Mouse (Mus musculus) lung, postnatal 0 days (tissue): Measurements from ENCODE around the gene Ptpn1. TPM values are rescaled to one million over a fixed set of nuclear protein-coding genes. Genes with fewer than 3 reads are reported as not detected.

Experiments used
- ATAC-seq: fragments of 200-750 bp; cut with Nextera tagmentation; 2 replicates; pipeline ENCODE4 v1.8.0; 2017; ENCODE audit warnings: moderate library complexity
- DNase-seq: peaks from one replicate; pipeline ENCODE4 v3.0.0-alpha.2; 2016; ENCODE audit warnings: low spot score
- H3K27ac ChIP-seq: fragments of 300-500 bp; sonication (generic); 2 replicates; pipeline ENCODE4 v1.5.1; 2014; ENCODE audit warnings: antibody characterized with exemption, mild to moderate bottlenecking, low read length, mixed read lengths
- H3K27me3 ChIP-seq: fragments of 300-500 bp; sonication (generic); replicated peaks from 2 replicates; pipeline ENCODE4 v1.6.1; 2014; ENCODE audit warnings: low read length, mixed read lengths; ENCODE audit not compliant: insufficient read depth
- H3K36me3 ChIP-seq: fragments of 300-500 bp; sonication (generic); 2 replicates; pipeline ENCODE4 v1.6.1; 2014; ENCODE audit warnings: low read length, mixed read lengths; ENCODE audit not compliant: insufficient read depth
- H3K4me1 ChIP-seq: fragments of 300-500 bp; sonication (generic); 2 replicates; pipeline ENCODE4 v1.6.1; 2014; ENCODE audit warnings: antibody characterized with exemption, low read depth, low read length, mixed read lengths; ENCODE audit not compliant: insufficient read depth
- H3K4me2 ChIP-seq: fragments of 300-500 bp; sonication (generic); replicated peaks from 2 replicates; pipeline ENCODE4 v1.6.1; 2014; ENCODE audit warnings: low read depth, mild to moderate bottlenecking, low read length, moderate library complexity, mixed read lengths
- H3K4me3 ChIP-seq: fragments of 300-500 bp; sonication (generic); 2 replicates; pipeline ENCODE4 v1.5.1; 2014; ENCODE audit warnings: low read depth, low read length
- H3K9ac ChIP-seq: fragments of 300-500 bp; sonication (generic); replicated peaks from 2 replicates; pipeline ENCODE4 v1.6.1; 2014; ENCODE audit warnings: low read depth, mild to moderate bottlenecking
- H3K9me3 ChIP-seq: fragments of 300-500 bp; sonication (generic); 2 replicates; pipeline ENCODE4 v1.6.1; 2016; ENCODE audit warnings: low read length, mixed read lengths
- CTCF ChIP-seq: IDR thresholded peaks from 2 replicates; pipeline ENCODE4 v1.5.1; 2016; ENCODE audit warnings: antibody characterized with exemption, mild to moderate bottlenecking
- EP300 ChIP-seq: IDR thresholded peaks from 2 replicates; pipeline ENCODE4 v1.6.1; 2016; ENCODE audit warnings: antibody characterized with exemption, mild to moderate bottlenecking, control low read depth
- WGBS: fragments of 180-500 bp; shearing (Covaris S2); extraction: QIAGEN DNeasy Blood & Tissue Kit; methylation state at CpG from one replicate; pipeline ENCODE4 v1.1.7; 2014; 5-methylcytosine and 5-hydroxymethylcytosine counted together
- polyA plus RNA-seq: library from polyadenylated mRNA; unstranded; fragments of >200 nt; fragmentation: Nextera tagmentation; extraction: Ambion mirVana; gene quantifications from 2 replicates; pipeline ENCODE4 v1.2.1, GENCODE M21; 2015

Gene Ptpn1
- polyA plus RNA-seq, 1 experiment from 2014 or later, result 81.2 TPM

DNA sequence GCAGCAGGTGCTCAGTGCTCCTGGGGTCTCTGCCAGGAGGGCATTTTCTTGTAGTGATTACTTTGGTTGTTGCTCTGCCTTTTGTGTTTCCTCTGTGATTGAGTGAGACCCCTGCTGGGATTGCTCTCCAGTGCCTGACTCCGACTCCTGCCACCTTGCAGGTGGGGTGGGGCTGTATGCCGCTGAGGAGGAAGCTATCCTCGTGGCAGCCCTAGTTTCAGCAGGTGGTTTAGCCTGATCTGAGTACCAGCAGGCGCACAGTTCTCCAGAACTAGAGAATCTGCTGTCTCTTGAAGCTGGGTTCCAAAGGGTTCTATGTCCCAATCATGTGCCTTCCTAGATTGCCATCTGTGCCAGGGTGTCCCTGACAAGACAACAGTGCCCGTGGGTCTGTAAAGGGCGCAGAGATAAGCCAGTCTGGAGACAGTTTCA, 9.9 kb downstream of the Ptpn1 start:
- no peak for ATAC-seq
- H3K4me3 ChIP-seq, result no peak overlapping the region

DNA sequence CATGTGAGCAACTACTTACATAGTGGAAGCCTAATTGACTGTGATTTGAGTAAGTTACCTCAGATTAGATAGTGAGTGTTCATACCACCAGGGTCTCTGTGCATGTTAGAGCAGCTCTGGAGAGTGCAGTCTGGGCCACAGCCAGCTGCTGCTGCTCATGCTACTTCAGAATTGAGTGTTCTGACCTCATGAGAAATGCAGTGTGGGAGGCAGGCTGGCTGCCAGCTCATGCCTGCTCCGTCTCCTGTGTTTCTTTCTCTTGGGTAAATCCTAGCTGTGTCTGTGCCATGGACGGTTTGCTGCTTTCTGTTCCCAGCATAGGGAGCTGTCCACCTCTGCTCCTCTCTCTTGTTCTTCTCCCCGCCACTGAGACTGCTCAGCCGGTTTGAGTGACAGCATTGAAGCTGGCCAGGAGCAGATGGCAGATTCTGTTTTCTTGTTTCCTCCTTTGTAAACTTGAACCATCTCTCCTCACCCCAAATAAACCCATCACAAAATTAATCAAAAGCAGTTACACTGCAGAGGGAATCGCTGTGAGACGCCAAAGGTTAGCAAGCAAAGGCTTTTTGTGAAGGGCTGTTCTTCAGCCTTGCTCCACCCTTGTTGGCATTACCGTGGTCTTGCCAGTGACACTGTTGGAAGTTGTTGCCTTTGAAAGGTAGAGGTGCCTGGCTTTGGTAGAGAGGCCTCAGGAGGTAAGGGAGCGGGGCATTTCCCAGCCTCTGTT, 10.5 kb downstream of the Ptpn1 start:
- Histone ChIP-seq H3K9ac (peak overlapping the region; percentile 8; the same call in 1 of the 2 replicates), H3K36me3 (no peaks in the 10 kb centered on the region; the same call in 1 of the 2 replicates), H3K4me1 (peaks cover 64% of the 10 kb centered on the region), H3K4me3 (no peak overlapping the region), H3K4me2 (peak overlapping the region; percentile 39), H3K27me3 (no peaks in the 10 kb centered on the region), H3K9me3 (no peaks in the 10 kb centered on the region), H3K27ac (peak overlapping the region; percentile 92)
- DNase-seq, result peak; percentile 90
- 0 out of 2 replicates have a peak, but pooled peaks have one; percentile 7 for TF ChIP-seq CTCF
- TF ChIP-seq EP300, result 0 out of 2 replicates have a peak, but pooled peaks have one; percentile 44
- WGBS, result 11% methylated on average over 8 of the region's 8 CpGs
- peak; percentile 82 for ATAC-seq

More for the DNA sequence above, 9.9 kb downstream of the Ptpn1 start:
- H3K4me1 ChIP-seq, result peaks cover 64% of the 10 kb centered on the region
- no peak for DNase-seq
- no peaks in the 10 kb centered on the region; the same call in 1 of the 2 replicates for H3K36me3 ChIP-seq
- H3K27ac ChIP-seq, result peak overlapping the region; percentile 92
- TF ChIP-seq EP300, result no peak
- TF ChIP-seq CTCF, result no peak
- H3K27me3 ChIP-seq, result no peaks in the 10 kb centered on the region
- H3K4me2 ChIP-seq, result 0 out of 2 replicates have a peak overlapping the region, but pooled peaks have one; percentile 11
- H3K9ac ChIP-seq, result no peak overlapping the region
- WGBS, result 40% methylated on average over 6 of the region's 6 CpGs
- no peaks in the 10 kb centered on the region for H3K9me3 ChIP-seq

DNA sequence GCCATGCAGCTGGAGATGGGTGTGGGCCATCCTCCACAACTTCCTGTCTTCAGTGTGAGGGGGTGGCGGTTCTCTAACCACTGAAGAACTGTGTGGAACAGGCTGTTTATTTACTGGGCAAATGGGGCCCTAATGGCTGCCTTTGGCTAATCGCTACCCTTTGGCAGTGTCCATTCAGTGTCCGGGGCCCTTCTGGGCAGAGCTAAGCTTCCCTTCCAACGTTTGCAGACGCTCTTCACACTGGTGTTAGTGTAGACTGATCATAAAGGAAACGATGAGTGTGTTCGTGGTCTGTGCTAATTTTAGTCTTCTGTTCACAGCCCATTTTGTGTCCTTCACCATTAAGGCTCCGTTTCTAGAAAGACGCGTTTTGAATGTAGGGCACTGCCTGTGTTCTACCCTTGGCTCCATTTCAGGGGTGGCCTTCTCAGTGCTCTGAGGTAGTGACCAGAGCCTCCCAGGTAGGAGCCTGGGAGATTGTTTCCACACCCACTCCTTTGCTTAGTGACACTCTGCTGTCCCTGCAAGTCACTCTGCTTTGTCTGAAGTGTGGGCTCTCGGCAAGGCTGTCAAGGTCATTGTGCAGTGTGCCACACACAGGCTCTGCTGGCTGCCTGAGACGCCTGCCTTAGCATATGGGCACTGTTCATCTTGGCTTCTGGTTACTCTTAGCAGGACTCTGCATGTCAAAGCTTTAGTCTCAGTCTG, 11.2 kb downstream of the Ptpn1 start:
- TF ChIP-seq CTCF (no peak), EP300 (no peak)
- Histone ChIP-seq H3K4me1 (peaks cover 70% of the 10 kb centered on the region), H3K4me2 (peak overlapping the region; percentile 39), H3K4me3 (no peak overlapping the region), H3K9ac (peak overlapping the region; percentile 8; the same call in 1 of the 2 replicates), H3K36me3 (no peaks in the 10 kb centered on the region; the same call in 1 of the 2 replicates), H3K9me3 (no peaks in the 10 kb centered on the region), H3K27ac (peak overlapping the region; percentile 92), H3K27me3 (no peaks in the 10 kb centered on the region)
- WGBS, result 20% methylated on average over 12 of the region's 12 CpGs
- ATAC-seq, result peak; percentile 63
- peak; percentile 67 for DNase-seq

DNA sequence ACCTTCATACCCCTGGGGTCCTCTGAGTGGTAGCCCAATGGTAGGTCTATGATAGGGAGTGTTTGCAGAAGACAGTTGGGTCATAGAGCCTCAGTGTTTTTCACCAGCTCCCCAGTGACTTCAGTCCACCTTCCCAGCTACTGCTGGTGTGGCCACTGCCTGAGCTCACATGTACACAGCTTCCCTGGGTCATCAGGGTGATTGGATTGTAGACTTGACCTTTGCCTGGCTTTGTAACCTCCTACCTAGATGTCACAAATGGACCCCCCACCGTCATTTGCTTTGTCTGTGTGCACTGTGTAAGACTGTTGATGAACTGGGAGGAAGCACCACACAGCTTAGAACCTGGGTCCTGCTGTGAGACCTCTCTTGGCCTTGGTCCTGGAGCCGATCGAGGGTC, 12.3 kb downstream of the Ptpn1 start:
- WGBS, result 90% methylated on average over 3 of the region's 3 CpGs
- H3K27me3 ChIP-seq, result no peaks in the 10 kb centered on the region
- H3K4me1 ChIP-seq, result peaks cover 74% of the 10 kb centered on the region
- H3K4me3 ChIP-seq, result no peak overlapping the region
- H3K9me3 ChIP-seq, result no peaks in the 10 kb centered on the region
- H3K4me2 ChIP-seq, result no peak overlapping the region
- ATAC-seq (no peak), DNase-seq (no peak)
- no peak overlapping the region for H3K9ac ChIP-seq
- no peak overlapping the region for H3K27ac ChIP-seq
- no peak for TF ChIP-seq EP300
- TF ChIP-seq CTCF, result no peak
- no peaks in the 10 kb centered on the region; the same call in 1 of the 2 replicates for H3K36me3 ChIP-seq

DNA sequence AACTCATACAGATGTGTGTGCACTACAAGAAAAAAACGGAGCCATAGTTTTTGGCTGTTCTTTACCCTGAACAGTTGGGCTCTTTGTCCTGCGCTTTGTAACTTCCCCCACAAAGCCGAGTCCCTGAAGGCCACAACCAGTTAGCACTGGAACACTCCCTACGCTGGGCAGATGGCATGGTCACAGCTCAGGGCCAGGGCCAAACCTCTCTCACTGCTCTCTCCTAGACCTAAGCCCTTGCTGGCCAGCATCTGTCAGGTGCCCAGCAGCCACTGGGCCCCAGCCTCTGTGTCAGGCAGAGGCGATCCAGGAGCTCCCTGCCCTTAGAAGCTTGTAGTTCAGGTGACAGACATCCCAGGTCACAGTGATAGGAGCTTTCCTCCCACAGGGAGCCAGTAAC, 13.6 kb downstream of the Ptpn1 start:
- 84% methylated on average over 5 of the region's 5 CpGs for WGBS
- ATAC-seq, result no peak

DNA sequence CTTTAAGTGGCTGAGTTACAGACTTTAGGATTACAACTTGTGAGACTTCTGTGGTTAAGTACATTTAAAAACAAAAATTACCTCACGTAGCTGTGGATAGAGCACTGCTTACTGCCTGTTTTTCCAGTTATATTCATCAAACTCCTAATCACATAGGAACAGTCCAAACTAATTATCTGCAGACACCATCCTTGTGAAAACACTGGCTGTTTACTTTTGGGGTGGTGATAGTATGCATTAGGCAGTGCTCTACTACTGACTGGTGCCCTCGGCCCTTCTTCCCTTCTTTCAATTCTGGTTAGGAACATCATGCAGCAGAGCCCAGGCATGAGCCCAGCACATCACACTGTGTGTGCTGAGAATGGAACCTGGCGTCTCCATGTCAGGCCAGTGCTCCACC, 15.4 kb downstream of the Ptpn1 start:
- ATAC-seq (no peak), DNase-seq (no peak)
- no peaks in the 10 kb centered on the region for H3K9me3 ChIP-seq
- H3K36me3 ChIP-seq, result no peaks in the 10 kb centered on the region
- H3K4me2 ChIP-seq, result no peak overlapping the region
- no peak overlapping the region for H3K4me3 ChIP-seq
- whole genome bisulfite sequencing, result 56% methylated on average over 3 of the region's 3 CpGs
- no peaks in the 10 kb centered on the region for H3K27me3 ChIP-seq
- peaks cover 62% of the 10 kb centered on the region for H3K4me1 ChIP-seq
- H3K9ac ChIP-seq, result no peak overlapping the region
- peak overlapping the region; percentile 82; the same call in 1 of the 2 replicates for H3K27ac ChIP-seq
- TF ChIP-seq CTCF (no peak), EP300 (no peak)

More for the DNA sequence above, 13.6 kb downstream of the Ptpn1 start:
- H3K9ac ChIP-seq, result no peak overlapping the region
- H3K27me3 ChIP-seq, result no peaks in the 10 kb centered on the region
- H3K36me3 ChIP-seq, result no peaks in the 10 kb centered on the region; the same call in 1 of the 2 replicates
- H3K4me1 ChIP-seq, result peaks cover 72% of the 10 kb centered on the region
- H3K4me2 ChIP-seq, result no peak overlapping the region
- no peak for DNase-seq
- no peaks in the 10 kb centered on the region for H3K9me3 ChIP-seq
- no peak for TF ChIP-seq EP300
- no peak for TF ChIP-seq CTCF
- no peak overlapping the region for H3K27ac ChIP-seq
- no peak overlapping the region for H3K4me3 ChIP-seq
